Mouse (Mus musculus) heart, embryonic 10.5 days (tissue): Measurements from ENCODE around the gene Syndig1. TPM values are rescaled to one million over a fixed set of nuclear protein-coding genes. Genes with fewer than 3 reads are reported as not detected.
A peak's percentile ranks its signal among the peaks of the same experiment; 100 is the strongest.

ENCODE experiments used
- DNase-seq: peaks from one replicate; pipeline ENCODE4 v3.0.0-alpha.2; 2017; ENCODE audit warnings: low spot score
- H3K27ac ChIP-seq: fragments of 300-500 bp; sonication (generic); 2 replicates; pipeline ENCODE4 v1.5.1; 2016; ENCODE audit warnings: mild to moderate bottlenecking
- H3K27me3 ChIP-seq: fragments of 300-500 bp; sonication (generic); 2 replicates; pipeline ENCODE4 v1.6.1; 2016; ENCODE audit warnings: mild to moderate bottlenecking; ENCODE audit not compliant: poor library complexity, insufficient read depth, severe bottlenecking
- H3K36me3 ChIP-seq: fragments of 300-500 bp; sonication (generic); 2 replicates; pipeline ENCODE4 v1.6.1; 2016; ENCODE audit warnings: mild to moderate bottlenecking, moderate library complexity
- H3K4me1 ChIP-seq: fragments of 300-500 bp; sonication (generic); 2 replicates; pipeline ENCODE4 v1.6.1; 2016; ENCODE audit warnings: mild to moderate bottlenecking
- H3K4me3 ChIP-seq: fragments of 300-500 bp; sonication (generic); 2 replicates; pipeline ENCODE4 v1.5.1; 2016; ENCODE audit warnings: mild to moderate bottlenecking, moderate library complexity
- H3K9me3 ChIP-seq: fragments of 300-500 bp; sonication (generic); 2 replicates; pipeline ENCODE4 v1.6.1; 2016; ENCODE audit warnings: mild to moderate bottlenecking, moderate library complexity
- WGBS: fragments of 180-500 bp; shearing (Covaris S2); methylation state at CpG from one replicate; pipeline ENCODE4 v1.1.7; 2016; 5-methylcytosine and 5-hydroxymethylcytosine counted together
- polyA plus RNA-seq: library from polyadenylated mRNA; unstranded; fragments of >200 nt; fragmentation: Nextera tagmentation; extraction: Ambion mirVana; gene quantifications from 2 replicates; pipeline ENCODE4 v1.2.1, GENCODE M21; 2016

Gene Syndig1
- 2.2 and 2.5 TPM in 2 replicates for polyA plus RNA-seq

GRCm38 (mm10) chr2:149828911-149829310, at the start of gene Syndig1:
Gene Syndig1 (plus strand): TSS chr2:149829211.
- Histone ChIP-seq H3K4me1 (peaks cover 24% of the 10 kb centered on the region), H3K27ac (no peak within 1 kb of the TSS), H3K36me3 (no peaks in the 10 kb centered on the region), H3K9me3 (no peaks in the 10 kb centered on the region), H3K27me3 (peaks cover 54% of the 10 kb centered on the region), H3K4me3 (peak within 1 kb of the TSS; percentile 75)
- DNase-seq: no peak
- 71% methylated on average over 2 of the region's 2 CpGs for WGBS

GRCm38 (mm10) chr2:149798613-149799012, 30.4 kb upstream of the Syndig1 start:
- Histone ChIP-seq H3K9me3 (no peaks in the 10 kb centered on the region), H3K27me3 (no peaks in the 10 kb centered on the region), H3K4me3 (no peak overlapping the region), H3K27ac (no peak overlapping the region), H3K36me3 (no peaks in the 10 kb centered on the region), H3K4me1 (no peaks in the 10 kb centered on the region)
- DNase-seq: no peak
- 31% methylated on average over 3 of the region's 3 CpGs for WGBS

GRCm38 (mm10) chr2:149804599-149805140, 24.3 kb upstream of the Syndig1 start:
- Histone ChIP-seq H3K4me3 (no peak overlapping the region), H3K4me1 (no peaks in the 10 kb centered on the region), H3K27me3 (no peaks in the 10 kb centered on the region), H3K27ac (no peak overlapping the region), H3K9me3 (no peaks in the 10 kb centered on the region), H3K36me3 (no peaks in the 10 kb centered on the region)
- WGBS: 71% methylated on average over 3 of the region's 3 CpGs
- no peak for DNase-seq

- no peaks in the 10 kb centered on the region for H3K4me1 ChIP-seq
- no peak overlapping the region for H3K4me3 ChIP-seq
- no peaks in the 10 kb centered on the region for H3K27me3 ChIP-seq
- 85% methylated on average over 2 of the region's 2 CpGs for WGBS
- no peaks in the 10 kb centered on the region for H3K9me3 ChIP-seq
- no peak overlapping the region for H3K27ac ChIP-seq
- DNase-seq: no peak
- no peaks in the 10 kb centered on the region for H3K36me3 ChIP-seq
Observed at GRCm38 (mm10) chr2:149805256-149805655, 23.8 kb upstream of the Syndig1 start.

GRCm38 (mm10) chr2:149812899-149813298, 16.1 kb upstream of the Syndig1 start:
- WGBS: 84% methylated on average over 2 of the region's 2 CpGs
- no peak overlapping the region for H3K4me3 ChIP-seq
- H3K27ac ChIP-seq: no peak overlapping the region
- H3K36me3 ChIP-seq: no peaks in the 10 kb centered on the region
- no peaks in the 10 kb centered on the region for H3K9me3 ChIP-seq
- H3K4me1 ChIP-seq: no peaks in the 10 kb centered on the region
- no peaks in the 10 kb centered on the region for H3K27me3 ChIP-seq
- DNase-seq: no peak

- no peaks in the 10 kb centered on the region for H3K27me3 ChIP-seq
- DNase-seq: no peak
- H3K36me3 ChIP-seq: no peaks in the 10 kb centered on the region
- H3K4me3 ChIP-seq: no peak overlapping the region
- H3K27ac ChIP-seq: no peak overlapping the region
- H3K9me3 ChIP-seq: no peaks in the 10 kb centered on the region
- 57% methylated on average over 3 of the region's 3 CpGs for WGBS
- H3K4me1 ChIP-seq: 0 out of 2 replicates have a peak, but pooled peaks cover 6% of the 10 kb centered on the region
Observed at GRCm38 (mm10) chr2:149818395-149818794, 10.6 kb upstream of the Syndig1 start.

- 75% methylated on average over 3 of the region's 3 CpGs for WGBS
- H3K27ac ChIP-seq: no peak overlapping the region
Observed at GRCm38 (mm10) chr2:149819751-149820150, 9.3 kb upstream of the Syndig1 start.

GRCm38 (mm10) chr2:149820201-149820600, 8.8 kb upstream of the Syndig1 start:
- H3K4me3 ChIP-seq: no peak overlapping the region
- DNase-seq: no peak
- H3K9me3 ChIP-seq: no peaks in the 10 kb centered on the region
- H3K36me3 ChIP-seq: no peaks in the 10 kb centered on the region
- H3K27me3 ChIP-seq: no peaks in the 10 kb centered on the region
- WGBS: 39% methylated on average over 2 of the region's 2 CpGs
- H3K27ac ChIP-seq: no peak overlapping the region
- 0 out of 2 replicates have a peak, but pooled peaks cover 6% of the 10 kb centered on the region for H3K4me1 ChIP-seq

More at GRCm38 (mm10) chr2:149819751-149820150, 9.3 kb upstream of the Syndig1 start:
- H3K9me3 ChIP-seq: no peaks in the 10 kb centered on the region
- H3K4me1 ChIP-seq: 0 out of 2 replicates have a peak, but pooled peaks cover 6% of the 10 kb centered on the region
- no peaks in the 10 kb centered on the region for H3K27me3 ChIP-seq
- DNase-seq: no peak
- H3K36me3 ChIP-seq: no peaks in the 10 kb centered on the region
- H3K4me3 ChIP-seq: no peak overlapping the region

GRCm38 (mm10) chr2:149829955-149830535, 1.0 kb downstream of the Syndig1 start:
- WGBS: 1% methylated on average over 26 of the region's 26 CpGs
- peaks cover 55% of the 10 kb centered on the region for H3K27me3 ChIP-seq
- no peaks in the 10 kb centered on the region for H3K36me3 ChIP-seq
- H3K4me3 ChIP-seq: peak overlapping the region; percentile 75
- H3K9me3 ChIP-seq: no peaks in the 10 kb centered on the region
- peak overlapping the region; percentile 75 for H3K27ac ChIP-seq
- H3K4me1 ChIP-seq: peaks cover 24% of the 10 kb centered on the region
- no peak for DNase-seq

GRCm38 (mm10) chr2:149830536-149831458, 1.8 kb downstream of the Syndig1 start, which contains the start of gene C530025M09Rik:
Gene C530025M09Rik (minus strand): TSS chr2:149831213.
- Histone ChIP-seq H3K4me1 (peaks cover 24% of the 10 kb centered on the region), H3K9me3 (no peaks in the 10 kb centered on the region), H3K27ac (peak within 1 kb of the TSS; percentile 75), H3K4me3 (peak within 1 kb of the TSS; percentile 75), H3K27me3 (peaks cover 55% of the 10 kb centered on the region), H3K36me3 (no peaks in the 10 kb centered on the region)
- peak; percentile 78 for DNase-seq
- under 1% methylated on average over 79 of the region's 82 CpGs for WGBS

GRCm38 (mm10) chr2:149831459-149832245, 2.6 kb downstream of the Syndig1 start:
- Histone ChIP-seq H3K27ac (no peak overlapping the region), H3K4me3 (peak overlapping the region; percentile 75), H3K4me1 (peaks cover 24% of the 10 kb centered on the region), H3K9me3 (no peaks in the 10 kb centered on the region), H3K36me3 (no peaks in the 10 kb centered on the region), H3K27me3 (peaks cover 55% of the 10 kb centered on the region)
- WGBS: 2% methylated on average over 29 of the region's 29 CpGs
- no peak for DNase-seq

- Histone ChIP-seq H3K27ac (no peak overlapping the region), H3K4me1 (peaks cover 24% of the 10 kb centered on the region), H3K36me3 (no peaks in the 10 kb centered on the region), H3K27me3 (peaks cover 55% of the 10 kb centered on the region), H3K4me3 (peak overlapping the region; percentile 75), H3K9me3 (no peaks in the 10 kb centered on the region)
- WGBS: 6% methylated on average over 5 of the region's 5 CpGs
- DNase-seq: no peak
Observed at GRCm38 (mm10) chr2:149832301-149832700, 3.3 kb downstream of the Syndig1 start.
